Mouse (Mus musculus) megakaryocyte, embryonic 14.5 days (primary cell): ENCODE data around the gene Pitpnm2. TPM values are rescaled to one million over a fixed set of nuclear protein-coding genes. Genes with fewer than 3 reads are reported as not detected.

Experiments used
- H3K27me3 ChIP-seq: replicated peaks from 2 replicates; pipeline ENCODE3; 2012; ENCODE audit warnings: inconsistent platforms
- H3K36me3 ChIP-seq: replicated peaks from 2 replicates; pipeline ENCODE3; 2012; ENCODE audit warnings: low read length, inconsistent platforms, mixed read lengths
- H3K4me1 ChIP-seq: 2 replicates; pipeline ENCODE4 v1.6.1; 2012; ENCODE audit warnings: inconsistent platforms
- H3K4me3 ChIP-seq: replicated peaks from 2 replicates; pipeline ENCODE3; 2012; ENCODE audit warnings: moderate library complexity, mild to moderate bottlenecking, inconsistent platforms
- H3K9me3 ChIP-seq: 2 replicates; pipeline ENCODE4 v1.6.1; 2012; ENCODE audit warnings: inconsistent platforms
- FLI1 ChIP-seq: IDR thresholded peaks from 2 replicates; pipeline ENCODE4 v1.6.1; 2012; ENCODE audit warnings: low read length, inconsistent platforms, mixed read lengths
- GATA1 ChIP-seq: IDR thresholded peaks from 3 replicates; pipeline ENCODE4 v1.6.1; 2012; ENCODE audit warnings: mixed read lengths, low read length, inconsistent platforms, borderline replicate concordance
- polyA plus RNA-seq: library from polyadenylated mRNA; stranded (reverse); fragments of >175 nt; gene quantifications from 2 replicates; pipeline ENCODE4 v1.2.3, GENCODE M21; 2012; ENCODE audit warnings: low replicate concordance; ENCODE audit not compliant: insufficient read depth

Pitpnm2 gene
- polyA plus RNA-seq, 1 experiment: 30.1 TPM

GRCm38 (mm10) chr5:124215647-124216046 lies 33.9 kb downstream of the Pitpnm2 start:
- peaks cover 85% of the 10 kb centered on the region for H3K4me1 ChIP-seq
- TF ChIP-seq FLI1 (no peak), GATA1 (no peak)
- no peak overlapping the region for H3K4me3 ChIP-seq
- H3K27me3 ChIP-seq: no peaks in the 10 kb centered on the region
- H3K36me3 ChIP-seq: peaks cover 87% of the 10 kb centered on the region
- H3K9me3 ChIP-seq: no peaks in the 10 kb centered on the region

DNA sequence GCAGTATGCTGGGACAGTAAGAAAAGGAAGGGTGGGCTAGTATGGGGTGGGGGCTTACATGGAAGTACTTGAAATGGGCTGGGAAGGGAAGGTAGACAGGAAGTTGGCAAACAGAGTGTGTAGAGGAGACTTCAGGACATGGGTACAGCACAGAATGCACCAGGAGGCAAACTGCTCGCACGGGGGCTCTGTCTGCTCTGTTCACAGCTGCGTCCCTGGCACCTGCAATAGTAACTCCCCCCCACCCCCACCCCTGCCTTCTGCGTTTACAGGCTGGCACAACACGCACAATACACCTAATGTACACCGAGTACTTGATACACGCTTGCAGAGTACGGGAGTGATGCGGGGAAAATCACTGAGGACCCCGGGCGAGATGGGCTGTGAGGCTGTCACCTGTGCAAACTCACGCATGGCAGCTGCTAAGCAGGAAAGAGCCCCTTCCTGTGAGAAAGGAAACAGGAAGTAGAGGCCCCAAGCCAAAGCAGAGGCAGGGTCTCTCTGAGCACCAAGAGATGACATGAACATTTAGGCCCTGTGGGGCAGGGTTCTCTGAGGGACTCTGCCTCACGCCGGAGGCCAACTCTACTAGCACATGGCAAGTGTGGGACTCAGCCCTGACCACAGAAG lies 34.9 kb downstream of the Pitpnm2 start:
- peaks cover 85% of the 10 kb centered on the region for H3K4me1 ChIP-seq
- peaks cover 88% of the 10 kb centered on the region for H3K36me3 ChIP-seq
- H3K27me3 ChIP-seq: no peaks in the 10 kb centered on the region
- no peak for TF ChIP-seq GATA1
- no peak for TF ChIP-seq FLI1
- peak overlapping the region; percentile 30 for H3K4me3 ChIP-seq
- H3K9me3 ChIP-seq: no peaks in the 10 kb centered on the region

DNA sequence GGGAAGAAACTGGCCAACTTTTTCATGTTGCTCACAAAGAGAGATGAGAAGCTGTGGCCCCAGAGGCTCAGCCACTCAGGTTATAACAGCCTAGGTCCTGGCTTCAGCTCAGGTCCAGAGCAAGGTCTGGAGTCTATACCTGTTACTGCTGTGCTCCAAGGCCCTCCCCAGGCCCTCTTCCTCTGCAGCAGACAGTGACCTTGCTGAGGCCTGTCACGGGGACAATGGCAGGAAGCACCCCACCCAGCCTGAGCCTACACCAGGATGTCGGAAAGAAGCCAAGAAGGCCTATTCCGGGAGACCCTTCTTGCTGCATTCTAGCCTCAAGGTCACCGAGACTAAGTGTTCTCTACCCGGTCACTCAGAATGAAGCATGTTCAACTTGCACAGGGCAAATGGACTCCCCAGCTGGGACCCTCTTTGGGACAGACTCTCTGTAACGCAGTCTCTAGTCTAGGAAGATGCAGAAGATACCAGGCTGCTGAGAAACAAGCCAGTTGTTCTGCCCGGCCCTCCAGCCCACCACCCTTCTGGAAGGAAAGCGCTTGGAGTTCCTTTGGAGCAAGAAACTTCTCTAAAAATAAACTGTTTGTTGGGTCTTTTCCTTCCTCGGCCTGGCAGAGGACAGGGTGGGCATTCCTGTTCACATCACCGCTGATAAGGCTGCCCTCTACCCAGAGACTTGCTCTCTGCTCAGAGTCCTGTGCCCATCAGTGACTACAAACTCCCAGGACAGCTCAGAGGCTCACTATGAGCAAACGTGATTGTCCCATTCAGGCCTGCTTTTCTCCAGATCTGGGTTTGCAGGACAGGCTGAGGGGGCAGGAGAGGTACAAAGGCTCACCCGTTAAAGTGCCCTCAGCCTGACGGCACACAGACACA lies 35.7 kb downstream of the Pitpnm2 start:
- Histone ChIP-seq H3K4me1 (peaks cover 79% of the 10 kb centered on the region), H3K36me3 (peaks cover 84% of the 10 kb centered on the region), H3K4me3 (no peak overlapping the region), H3K9me3 (no peaks in the 10 kb centered on the region), H3K27me3 (no peaks in the 10 kb centered on the region)
- TF ChIP-seq GATA1 (no peak), FLI1 (no peak)

- H3K4me1 ChIP-seq: peaks cover 80% of the 10 kb centered on the region
- peaks cover 91% of the 10 kb centered on the region for H3K36me3 ChIP-seq
- H3K9me3 ChIP-seq: no peaks in the 10 kb centered on the region
- H3K27me3 ChIP-seq: no peaks in the 10 kb centered on the region
- H3K4me3 ChIP-seq: no peak overlapping the region
- TF ChIP-seq FLI1 (no peak), GATA1 (no peak)
Measured at GRCm38 (mm10) chr5:124211669-124212068, 37.9 kb downstream of the Pitpnm2 start.

DNA sequence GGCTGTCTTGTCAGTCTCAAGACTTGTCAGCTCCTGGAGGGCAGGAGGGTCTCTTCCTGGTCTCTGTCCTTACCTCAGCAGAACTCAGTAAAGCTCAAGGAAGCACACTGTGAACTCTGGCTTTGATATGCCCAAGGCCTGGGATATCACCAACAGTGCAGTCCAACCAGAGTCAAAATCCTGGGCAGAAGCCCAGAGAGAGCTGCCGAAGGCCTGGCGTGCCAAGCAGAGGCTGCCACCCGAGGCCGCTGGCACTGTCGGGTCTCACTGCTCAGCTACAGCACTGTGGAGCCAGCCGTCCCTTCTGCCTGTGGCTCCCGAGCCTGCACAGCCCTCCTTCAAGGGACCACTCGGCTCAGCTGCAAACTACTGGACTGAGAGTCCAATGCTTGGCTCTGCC lies 38.3 kb downstream of the Pitpnm2 start:
- peaks cover 80% of the 10 kb centered on the region for H3K4me1 ChIP-seq
- H3K4me3 ChIP-seq: no peak overlapping the region
- H3K36me3 ChIP-seq: peaks cover 91% of the 10 kb centered on the region
- no peaks in the 10 kb centered on the region for H3K27me3 ChIP-seq
- TF ChIP-seq GATA1 (no peak), FLI1 (no peak)
- H3K9me3 ChIP-seq: no peaks in the 10 kb centered on the region

GRCm38 (mm10) chr5:124210281-124211016 lies 39.1 kb downstream of the Pitpnm2 start:
- H3K36me3 ChIP-seq: peaks cover 91% of the 10 kb centered on the region
- TF ChIP-seq GATA1 (no peak), FLI1 (no peak)
- no peak overlapping the region for H3K4me3 ChIP-seq
- H3K9me3 ChIP-seq: no peaks in the 10 kb centered on the region
- H3K27me3 ChIP-seq: no peaks in the 10 kb centered on the region
- peaks cover 80% of the 10 kb centered on the region for H3K4me1 ChIP-seq

GRCm38 (mm10) chr5:124209850-124210249 lies 39.7 kb downstream of the Pitpnm2 start:
- H3K27me3 ChIP-seq: no peaks in the 10 kb centered on the region
- TF ChIP-seq GATA1: no peak
- no peak for TF ChIP-seq FLI1
- H3K36me3 ChIP-seq: peaks cover 91% of the 10 kb centered on the region
- no peaks in the 10 kb centered on the region for H3K9me3 ChIP-seq
- H3K4me1 ChIP-seq: peaks cover 80% of the 10 kb centered on the region
- H3K4me3 ChIP-seq: no peak overlapping the region

DNA sequence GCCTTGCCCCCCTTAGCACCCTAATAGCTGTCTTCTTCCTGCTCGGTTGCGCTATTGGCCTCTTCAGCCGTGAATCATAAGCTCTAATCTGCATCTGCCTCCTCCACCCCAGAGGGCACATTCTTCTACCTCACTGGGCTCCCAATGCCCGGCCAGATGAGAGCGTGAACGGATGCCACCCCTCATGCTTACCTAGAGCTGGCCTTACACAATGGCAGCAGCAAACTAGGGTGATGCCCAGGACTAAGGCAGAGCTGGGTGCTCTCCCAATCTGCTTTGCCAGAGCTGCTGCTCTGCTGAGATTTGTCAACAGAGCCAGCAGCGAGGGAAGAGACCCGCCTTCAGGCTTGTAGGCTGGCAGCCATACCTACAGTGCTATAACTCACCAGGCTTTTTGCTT lies 41.5 kb downstream of the Pitpnm2 start:
- H3K36me3 ChIP-seq: peaks cover 87% of the 10 kb centered on the region
- no peak overlapping the region for H3K4me3 ChIP-seq
- TF ChIP-seq FLI1 (no peak), GATA1 (no peak)
- no peaks in the 10 kb centered on the region for H3K27me3 ChIP-seq
- H3K4me1 ChIP-seq: peaks cover 77% of the 10 kb centered on the region
- no peaks in the 10 kb centered on the region for H3K9me3 ChIP-seq

DNA sequence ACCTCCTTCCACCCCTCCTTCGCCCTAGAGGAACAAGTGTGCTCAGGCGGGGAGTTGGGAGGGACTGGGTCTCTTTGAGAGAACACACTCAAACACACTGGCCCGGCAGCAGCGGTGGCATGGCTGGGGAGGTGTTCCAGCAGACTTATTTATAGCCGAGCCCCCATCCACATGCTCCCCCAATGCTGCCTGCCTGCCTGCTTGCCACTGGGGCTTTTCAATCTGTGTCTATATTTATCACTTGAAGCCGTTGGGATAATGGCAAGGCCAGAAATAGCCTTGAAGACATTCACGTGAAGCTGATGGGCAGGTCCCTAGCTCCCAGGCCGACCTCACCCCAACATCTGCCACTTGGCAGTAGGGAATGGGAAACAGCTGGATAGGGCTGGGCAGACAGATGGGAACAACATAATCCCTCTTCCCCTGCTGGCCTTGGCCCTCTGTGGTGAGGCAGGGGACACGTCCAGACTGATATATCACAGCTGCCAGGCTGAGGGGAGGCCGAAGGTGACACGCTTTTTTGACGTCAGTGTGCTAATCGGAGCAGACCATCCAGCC lies 43.0 kb downstream of the Pitpnm2 start:
- Histone ChIP-seq H3K36me3 (peaks cover 88% of the 10 kb centered on the region), H3K4me3 (peak overlapping the region; percentile 33), H3K4me1 (peaks cover 78% of the 10 kb centered on the region), H3K9me3 (no peaks in the 10 kb centered on the region), H3K27me3 (peaks cover 2% of the 10 kb centered on the region)
- TF ChIP-seq FLI1: no peak
- no peak for TF ChIP-seq GATA1
